Mouse (Mus musculus) cortical plate, adult 2 months (tissue): Measurements from ENCODE around the gene Syne1.

Source experiments
- CTCF ChIP-seq: fragments of 200-500 bp; IDR thresholded peaks from 2 replicates; pipeline ENCODE4 v1.5.1; 2011; ENCODE audit warnings: mild to moderate bottlenecking, control low read depth, low read length; ENCODE audit not compliant: insufficient read depth; ENCODE audit errors: extremely low read depth
- POLR2A ChIP-seq: fragments of 200-500 bp; IDR thresholded peaks from 2 replicates; pipeline ENCODE4 v1.6.1; 2011; ENCODE audit warnings: mild to moderate bottlenecking, low read length, control low read depth; ENCODE audit not compliant: insufficient read depth; ENCODE audit errors: extremely low read depth

- no peak for TF ChIP-seq CTCF
- TF ChIP-seq POLR2A: no peak
These were observed 355.0 kb downstream of the Syne1 start for GRCm38 (mm10) chr10:5196267-5196666.
